Mouse (Mus musculus) lung, embryonic 16.5 days (tissue): Measurements from ENCODE around the gene Ntmt1. TPM values are rescaled to one million over a fixed set of nuclear protein-coding genes. Genes with fewer than 3 reads are reported as not detected.

Experiments used
- ATAC-seq: fragments of 200-750 bp; cut with Nextera tagmentation; 2 replicates; pipeline ENCODE4 v1.8.0; 2017; ENCODE audit warnings: low read depth, mild to moderate bottlenecking, moderate library complexity
- H3K27ac ChIP-seq: fragments of 300-500 bp; sonication (generic); 2 replicates; pipeline ENCODE4 v1.5.1; 2014; ENCODE audit warnings: mild to moderate bottlenecking, control low read depth, low read length
- H3K27me3 ChIP-seq: fragments of 300-500 bp; sonication (generic); 2 replicates; pipeline ENCODE4 v1.6.1; 2014; ENCODE audit warnings: low read depth, low read length, mixed read lengths; ENCODE audit not compliant: control insufficient read depth, insufficient read depth
- H3K36me3 ChIP-seq: fragments of 300-500 bp; sonication (generic); 2 replicates; pipeline ENCODE4 v1.6.1; 2014; ENCODE audit warnings: low read length; ENCODE audit not compliant: control insufficient read depth, insufficient read depth
- H3K4me1 ChIP-seq: fragments of 300-500 bp; sonication (generic); replicated peaks from 2 replicates; pipeline ENCODE4 v1.6.1; 2014; ENCODE audit warnings: low read length, mixed read lengths; ENCODE audit not compliant: control insufficient read depth, insufficient read depth
- H3K4me2 ChIP-seq: fragments of 300-500 bp; sonication (generic); 2 replicates; pipeline ENCODE4 v1.6.1; 2014; ENCODE audit warnings: low read depth, low read length, control low read depth
- H3K4me3 ChIP-seq: fragments of 300-500 bp; sonication (generic); 2 replicates; pipeline ENCODE4 v1.5.1; 2014; ENCODE audit warnings: mild to moderate bottlenecking, low read length, control low read depth
- H3K9ac ChIP-seq: fragments of 300-500 bp; sonication (generic); 2 replicates; pipeline ENCODE4 v1.6.1; 2014; ENCODE audit warnings: low read length, control low read depth
- H3K9me3 ChIP-seq: fragments of 300-500 bp; sonication (generic); 2 replicates; pipeline ENCODE4 v1.6.1; 2016; ENCODE audit warnings: low read length; ENCODE audit not compliant: control insufficient read depth
- WGBS: fragments of 180-500 bp; shearing (Covaris S2); extraction: QIAGEN DNeasy Blood & Tissue Kit; methylation state at CpG from one replicate; pipeline ENCODE4 v1.1.7; 2014; 5-methylcytosine and 5-hydroxymethylcytosine counted together
- polyA plus RNA-seq: library from polyadenylated mRNA; unstranded; fragments of >200 nt; fragmentation: Nextera tagmentation; extraction: Ambion mirVana; gene quantifications from 2 replicates; pipeline ENCODE4 v1.2.1, GENCODE M21; 2015

Gene Ntmt1
- polyA plus RNA-seq, 1 experiment from 2014 or later, result 76.6 TPM

DNA sequence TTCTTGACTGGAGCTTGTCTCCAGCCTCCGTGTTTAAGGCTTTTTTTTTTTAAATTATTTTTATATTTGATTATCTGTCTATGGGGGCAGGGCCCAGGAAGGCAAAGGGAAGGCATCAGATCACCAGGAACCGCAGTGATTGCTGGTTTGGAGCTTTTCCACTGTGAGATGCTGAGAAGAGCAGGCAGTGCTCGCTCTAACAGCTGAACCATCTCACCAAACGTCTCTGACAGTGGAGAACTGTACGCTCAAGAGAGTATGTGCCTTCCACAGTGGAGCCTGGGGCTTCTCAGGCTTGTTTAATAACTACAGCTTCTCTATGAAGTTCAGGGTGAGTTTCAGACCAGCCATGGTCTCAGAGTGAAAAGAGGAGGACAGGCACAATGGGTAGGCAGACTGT is 1.9 kb downstream of the Ntmt1 start:
- WGBS, result 49% methylated on average over 5 of the region's 5 CpGs
- H3K4me3 ChIP-seq, result peak overlapping the region; percentile 5; the same call in 1 of the 2 replicates
- H3K9ac ChIP-seq, result 0 out of 2 replicates have a peak overlapping the region, but pooled peaks have one; percentile 3
- peaks cover 15% of the 10 kb centered on the region for H3K4me1 ChIP-seq
- peaks cover 7% of the 10 kb centered on the region for H3K36me3 ChIP-seq
- no peaks in the 10 kb centered on the region for H3K9me3 ChIP-seq
- H3K27ac ChIP-seq, result no peak overlapping the region
- no peaks in the 10 kb centered on the region for H3K27me3 ChIP-seq
- H3K4me2 ChIP-seq, result peak overlapping the region; percentile 21
- ATAC-seq, result no peak

DNA sequence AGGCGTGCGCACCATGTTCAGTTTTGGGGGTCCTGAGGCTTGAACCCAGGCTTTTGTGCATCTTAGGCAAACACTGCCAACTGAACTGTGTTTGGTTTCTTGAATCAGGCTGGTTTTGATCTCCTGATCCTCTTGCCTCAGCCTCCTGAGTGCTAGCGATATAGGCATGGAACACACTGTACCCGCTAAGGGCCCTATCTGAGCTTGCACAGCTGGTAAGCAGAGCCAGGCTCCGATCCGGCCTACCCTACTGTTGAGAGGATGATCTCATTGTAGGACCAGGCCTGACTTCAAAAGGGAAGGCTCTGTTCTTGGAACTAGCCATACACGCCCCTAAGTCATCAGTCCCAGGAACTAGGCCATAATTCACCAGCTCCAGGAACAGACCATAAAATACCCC is 2.9 kb downstream of the Ntmt1 start:
- Histone ChIP-seq H3K9ac (no peak overlapping the region), H3K9me3 (no peaks in the 10 kb centered on the region), H3K4me2 (no peak overlapping the region), H3K36me3 (peaks cover 7% of the 10 kb centered on the region), H3K4me1 (peaks cover 15% of the 10 kb centered on the region), H3K27me3 (no peaks in the 10 kb centered on the region), H3K4me3 (no peak overlapping the region), H3K27ac (no peak overlapping the region)
- WGBS, result 82% methylated on average over 7 of the region's 7 CpGs
- no peak for ATAC-seq

- ATAC-seq, result no peak
- WGBS, result 81% methylated on average over 1 of the region's 1 CpGs
- peaks cover 27% of the 10 kb centered on the region for H3K36me3 ChIP-seq
Measured at GRCm38 (mm10) chr2:30816383-30816782, 8.8 kb downstream of the Ntmt1 start.

DNA sequence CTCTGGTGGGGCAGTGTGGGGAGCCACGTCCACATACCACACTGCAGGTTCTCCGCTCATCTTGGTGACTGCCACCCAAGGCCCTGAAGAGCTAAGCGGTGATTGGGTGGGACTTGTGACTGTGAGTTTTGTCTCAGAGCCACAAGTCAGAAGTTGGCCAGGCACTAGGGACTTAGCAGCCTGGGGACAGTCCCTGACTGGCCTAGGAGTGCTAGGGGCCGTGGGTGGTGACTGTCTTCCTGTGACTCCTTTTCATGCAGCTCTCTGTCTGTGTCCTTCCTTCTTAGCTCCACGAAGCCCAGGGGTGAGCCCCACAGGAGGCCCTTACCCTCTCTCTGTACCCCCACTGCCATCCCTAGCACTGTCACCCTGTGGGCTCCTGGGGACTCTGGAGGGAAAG is 12.2 kb downstream of the Ntmt1 start:
- no peak for ATAC-seq
- 95% methylated on average over 5 of the region's 5 CpGs for WGBS
- no peak overlapping the region for H3K27ac ChIP-seq

More at GRCm38 (mm10) chr2:30816383-30816782, 8.8 kb downstream of the Ntmt1 start:
- Histone ChIP-seq H3K27me3 (no peaks in the 10 kb centered on the region), H3K4me1 (no peaks in the 10 kb centered on the region), H3K4me2 (no peak overlapping the region), H3K27ac (no peak overlapping the region), H3K9ac (no peak overlapping the region), H3K4me3 (no peak overlapping the region), H3K9me3 (no peaks in the 10 kb centered on the region)

DNA sequence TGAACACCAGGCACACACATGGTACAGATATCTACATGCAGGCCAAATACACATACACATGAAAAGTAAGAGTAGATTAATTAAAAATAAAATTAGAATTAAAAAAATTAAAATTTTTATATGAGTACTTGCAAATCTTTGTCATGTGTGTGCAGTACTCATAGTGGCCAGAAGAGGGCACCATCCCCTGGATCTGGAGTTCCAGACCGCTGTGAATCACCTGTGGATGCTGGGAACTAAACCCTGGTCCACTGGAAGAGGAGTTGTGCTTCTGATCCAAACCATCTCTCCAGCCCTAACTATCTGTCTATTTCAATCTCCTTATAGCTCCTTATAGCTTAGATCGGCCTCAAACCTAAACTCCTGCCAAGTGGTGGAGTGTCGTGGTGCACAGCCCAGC is 13.4 kb downstream of the Ntmt1 start:
- Histone ChIP-seq H3K27me3 (no peaks in the 10 kb centered on the region), H3K36me3 (peaks cover 52% of the 10 kb centered on the region), H3K27ac (no peak overlapping the region), H3K4me3 (no peak overlapping the region), H3K9me3 (no peaks in the 10 kb centered on the region), H3K4me2 (no peak overlapping the region), H3K4me1 (peaks cover 4% of the 10 kb centered on the region; the same call in 1 of the 2 replicates), H3K9ac (no peak overlapping the region)
- 80% methylated on average over 3 of the region's 3 CpGs for WGBS
- no peak for ATAC-seq

More for the DNA sequence above, 12.2 kb downstream of the Ntmt1 start:
- no peak overlapping the region for H3K4me2 ChIP-seq
- no peaks in the 10 kb centered on the region for H3K27me3 ChIP-seq
- H3K9me3 ChIP-seq, result no peaks in the 10 kb centered on the region
- H3K36me3 ChIP-seq, result peaks cover 44% of the 10 kb centered on the region
- no peak overlapping the region for H3K9ac ChIP-seq
- H3K4me1 ChIP-seq, result peaks cover 4% of the 10 kb centered on the region; the same call in 1 of the 2 replicates
- no peak overlapping the region for H3K4me3 ChIP-seq

- WGBS, result 85% methylated on average over 8 of the region's 8 CpGs
- no peak for ATAC-seq
- Histone ChIP-seq H3K9ac (no peak overlapping the region), H3K9me3 (no peaks in the 10 kb centered on the region), H3K27ac (peak overlapping the region; percentile 1), H3K4me1 (peaks cover 11% of the 10 kb centered on the region), H3K27me3 (no peaks in the 10 kb centered on the region), H3K36me3 (peaks cover 46% of the 10 kb centered on the region), H3K4me2 (no peak overlapping the region), H3K4me3 (no peak overlapping the region)
Measured at GRCm38 (mm10) chr2:30822460-30822859, 14.8 kb downstream of the Ntmt1 start.

GRCm38 (mm10) chr2:30823385-30824153 is 15.9 kb downstream of the Ntmt1 start:
- Histone ChIP-seq H3K9me3 (no peaks in the 10 kb centered on the region), H3K36me3 (peaks cover 46% of the 10 kb centered on the region), H3K27ac (peak overlapping the region; percentile 1; the same call in 1 of the 2 replicates), H3K9ac (no peak overlapping the region), H3K4me1 (peaks cover 11% of the 10 kb centered on the region), H3K4me3 (no peak overlapping the region), H3K4me2 (no peak overlapping the region), H3K27me3 (no peaks in the 10 kb centered on the region)
- ATAC-seq, result peak; percentile 92
- WGBS, result 62% methylated on average over 13 of the region's 13 CpGs

DNA sequence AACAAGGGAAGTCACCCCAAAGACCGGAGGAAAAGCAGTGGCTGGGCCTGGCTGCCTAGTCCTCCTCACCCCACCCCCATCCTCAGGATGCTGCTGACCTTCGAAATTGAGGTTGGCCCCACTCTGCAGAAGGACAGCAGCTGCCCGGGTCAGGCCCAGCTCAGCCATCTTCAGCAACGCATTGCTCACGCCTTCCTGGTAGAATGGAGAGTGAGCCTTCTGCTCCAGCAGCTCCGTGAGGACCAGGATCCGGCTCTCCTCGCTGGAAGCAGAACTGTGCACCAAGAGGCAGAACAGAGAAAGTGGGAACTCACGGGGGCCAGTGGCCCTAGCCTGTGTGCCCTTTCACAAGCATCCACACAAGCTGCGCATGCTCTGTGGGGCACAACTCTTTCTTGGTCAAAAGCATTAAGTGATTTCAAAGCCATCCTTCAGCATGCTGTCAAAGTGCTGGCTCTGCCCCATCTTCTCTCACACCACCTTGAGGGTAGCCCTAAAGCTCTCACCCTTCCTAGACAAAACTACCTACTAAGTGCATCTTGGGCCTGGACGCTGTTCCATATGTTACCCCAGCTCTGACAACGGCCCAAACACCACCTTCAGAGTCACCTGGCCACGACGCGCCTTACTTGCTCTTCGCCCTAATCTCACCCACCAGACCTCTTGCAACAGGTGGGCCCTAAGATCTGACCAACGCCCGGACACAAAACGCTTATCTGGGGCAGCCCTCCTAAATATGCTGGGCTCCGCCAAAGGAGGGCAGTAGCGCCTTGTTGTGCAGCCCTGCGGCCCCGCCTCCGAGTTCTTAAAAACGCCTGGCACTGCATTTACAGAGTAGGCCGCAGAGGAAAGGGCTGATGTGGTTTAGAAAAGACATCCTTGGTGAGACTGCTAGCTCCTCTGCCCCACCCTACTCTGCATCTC is 19.5 kb downstream of the Ntmt1 start:
- ATAC-seq, result no peak
- Histone ChIP-seq H3K4me2 (peak overlapping the region; percentile 93), H3K27ac (peak overlapping the region; percentile 68), H3K4me1 (peaks cover 11% of the 10 kb centered on the region), H3K9ac (peak overlapping the region; percentile 88), H3K9me3 (no peaks in the 10 kb centered on the region), H3K36me3 (peaks cover 30% of the 10 kb centered on the region), H3K27me3 (no peaks in the 10 kb centered on the region), H3K4me3 (peak overlapping the region; percentile 95)
- 26% methylated on average over 26 of the region's 26 CpGs for WGBS
